Mouse (Mus musculus): Measurements from ENCODE around the gene 1110032F04Rik. TPM values are rescaled to one million over a fixed set of nuclear protein-coding genes. Genes with fewer than 3 reads are reported as not detected.
"Not testable (repeated sequence)": the region's sequence is repeated elsewhere in the genome, so short reads cannot be mapped to it uniquely, and the experiment has no call there.

The 1110032F04Rik gene
- 1 to 10 TPM; 6.6 to 8.6 TPM for total RNA-seq (2021)
- long read RNA-seq, experiment 1, transcript 1110032F04Rik-201 (1 exons, 2,578 nt): major isoform, 16 of 16 reads
- long read RNA-seq, experiment 1, partial matches to known transcripts: 0 of 16 reads
- long read RNA-seq, experiment 1, other reads (novel, unspliced or antisense): 0 of 16 reads
- long read RNA-seq, experiment 2, transcript 1110032F04Rik-201 (1 exons, 2,578 nt): major isoform, 19 of 19 reads
- long read RNA-seq, experiment 2, partial matches to known transcripts: 0 of 19 reads
- long read RNA-seq, experiment 2, other reads (novel, unspliced or antisense): 0 of 19 reads

DNA sequence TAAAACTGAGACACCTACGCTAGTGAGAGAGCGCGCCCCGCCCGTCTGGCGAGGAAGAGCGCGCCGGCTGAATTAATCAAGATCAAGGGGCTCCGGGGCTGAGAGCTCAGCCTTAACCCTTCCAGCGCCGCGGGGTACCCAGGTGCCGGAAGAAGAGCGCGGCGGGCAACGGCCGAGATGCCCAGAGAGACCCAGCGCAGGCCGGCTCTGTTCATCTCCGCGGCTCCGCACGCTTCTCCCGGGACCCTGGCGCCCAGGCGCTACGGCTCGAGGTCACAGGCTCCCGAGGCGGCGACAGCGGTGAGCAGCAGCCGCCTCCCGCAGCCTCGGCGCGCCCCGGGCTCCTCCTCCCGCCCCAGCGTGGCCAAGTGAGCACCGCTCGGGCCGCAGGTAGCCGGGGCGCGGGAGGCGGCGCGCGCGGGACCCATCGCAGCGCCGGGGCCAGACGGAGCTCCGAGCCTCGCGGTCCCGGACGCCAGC lies at the start of gene 1110032F04Rik:
Gene 1110032F04Rik (plus strand): TSS at position 376 of the 480 bp plus-strand sequence.
- DNase-seq (ENCODE audit: low spot score in 2 of 2): peak; percentile 34 to 47

DNA sequence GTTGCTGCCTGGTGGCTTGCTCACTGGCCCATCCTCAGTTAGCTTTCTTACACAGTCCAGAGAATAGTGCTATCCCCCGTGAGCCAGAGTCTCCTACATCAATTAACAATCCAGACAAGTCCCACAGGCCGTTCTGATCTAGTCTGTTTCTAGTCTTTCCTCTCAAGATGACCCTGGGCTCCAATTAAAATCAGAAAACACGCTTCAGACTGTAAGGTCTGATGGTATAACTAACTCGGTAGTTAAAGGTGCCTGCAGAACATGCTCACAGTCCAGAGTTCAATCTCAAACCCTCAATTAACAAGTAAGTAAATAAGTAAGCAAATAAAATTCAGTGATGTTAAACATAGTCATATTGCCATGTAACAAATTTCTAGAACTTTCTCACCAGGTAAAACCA lies 48.0 kb upstream of the 1110032F04Rik start:
- no peak for DNase-seq (ENCODE audit: low spot score in 2 of 2)

DNA sequence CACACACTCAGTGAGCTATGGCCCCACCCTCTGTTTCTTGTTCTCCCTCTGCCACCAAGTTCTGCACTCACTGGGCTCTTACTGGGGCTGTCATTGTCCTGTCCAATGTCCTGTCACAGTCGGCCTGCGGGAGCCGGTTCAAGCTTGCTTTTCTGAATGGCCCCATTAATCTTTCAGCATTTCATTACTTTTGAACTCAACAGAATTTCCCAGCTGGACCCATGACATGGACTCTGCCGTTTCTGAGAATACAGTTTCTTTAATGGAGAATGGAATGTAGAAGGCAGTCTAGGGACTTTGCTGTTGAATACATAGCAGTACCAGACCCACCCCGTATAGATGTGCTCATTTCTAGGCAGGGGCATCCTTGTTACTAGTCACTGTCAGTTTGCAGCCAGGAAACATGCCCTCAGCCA lies 47.5 kb upstream of the 1110032F04Rik start:
- no peak for DNase-seq (ENCODE audit: low spot score in 2 of 2)

DNA sequence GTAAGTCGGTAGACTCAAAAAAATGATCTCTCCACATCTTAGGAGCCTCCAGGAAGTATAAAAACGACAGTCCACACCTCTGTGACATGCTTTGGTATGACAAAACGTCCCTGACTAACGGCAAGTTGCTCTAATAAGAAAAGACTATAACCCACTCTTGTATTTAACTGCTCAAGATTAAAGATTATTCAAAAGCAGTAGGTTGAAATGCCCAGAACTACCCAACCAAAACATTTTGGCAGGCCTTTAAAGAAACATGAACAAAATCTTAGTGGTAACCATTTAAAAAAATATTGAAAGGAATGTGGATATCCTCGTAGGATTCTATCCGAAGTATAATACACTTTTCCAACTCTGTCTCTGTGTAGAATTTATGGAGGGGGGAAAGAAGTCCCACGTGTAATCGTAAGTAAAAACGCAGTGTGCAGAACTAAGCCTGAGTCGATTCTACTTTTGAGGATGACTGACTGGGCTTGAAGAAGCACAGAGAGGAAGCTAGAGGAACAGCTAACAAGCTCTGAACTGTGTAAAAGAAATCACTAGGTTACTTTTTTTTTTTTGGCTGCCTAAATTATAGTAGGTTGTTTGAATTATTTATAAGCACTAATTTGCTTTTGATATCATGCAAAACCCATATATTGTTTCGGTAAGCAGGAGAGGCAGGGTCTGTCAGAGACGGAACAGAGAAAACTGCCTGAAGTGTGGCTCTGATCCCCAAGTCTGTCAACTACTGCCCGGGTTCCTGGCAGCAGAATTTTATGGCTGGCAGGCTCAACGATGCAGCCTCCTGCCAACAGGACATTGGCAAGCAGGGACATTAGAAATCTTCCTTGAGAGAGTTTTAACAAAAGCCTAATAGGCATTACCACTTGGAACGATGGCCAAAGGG lies 45.3 kb upstream of the 1110032F04Rik start:
- DNase-seq (ENCODE audit: low spot score in 2 of 2): peak; percentile 51 to 76

DNA sequence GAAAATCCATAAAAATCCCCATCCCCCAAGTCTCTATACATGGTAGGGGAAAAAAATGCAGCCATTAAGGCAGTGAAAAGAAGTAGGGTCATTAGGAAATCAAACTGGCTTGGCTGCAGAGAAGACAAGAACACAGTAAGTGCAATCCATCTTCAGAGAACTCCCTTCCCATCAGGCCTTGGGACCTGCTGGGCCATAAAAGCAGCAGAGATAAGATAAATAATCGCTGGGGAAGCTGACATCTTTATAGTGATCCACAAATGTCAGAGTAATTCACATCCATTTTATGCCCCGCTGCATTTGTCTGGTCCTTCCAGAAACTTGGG lies 44.7 kb upstream of the 1110032F04Rik start:
- DNase-seq (ENCODE audit: low spot score in 2 of 2): no peak

DNA sequence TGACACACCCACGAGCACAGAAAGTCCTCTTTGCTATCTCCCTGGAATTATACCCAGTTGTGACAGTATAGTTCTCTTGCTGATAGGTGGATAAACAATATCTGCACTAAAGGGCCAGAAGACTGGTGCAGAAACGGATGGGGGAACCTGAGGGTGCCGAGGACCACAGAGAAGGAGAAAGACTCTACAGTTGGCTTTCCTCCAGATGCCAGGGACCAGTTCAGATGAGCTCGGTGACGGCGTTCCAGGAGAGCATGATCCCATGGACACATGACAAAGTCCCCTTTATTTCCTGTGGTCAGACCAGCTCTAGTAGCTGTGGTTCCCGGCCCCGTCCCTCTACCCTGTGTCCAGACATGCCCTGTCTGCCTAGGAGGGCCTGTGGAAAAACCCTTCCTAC lies 44.2 kb upstream of the 1110032F04Rik start:
- DNase-seq (ENCODE audit: low spot score in 2 of 2): no peak

DNA sequence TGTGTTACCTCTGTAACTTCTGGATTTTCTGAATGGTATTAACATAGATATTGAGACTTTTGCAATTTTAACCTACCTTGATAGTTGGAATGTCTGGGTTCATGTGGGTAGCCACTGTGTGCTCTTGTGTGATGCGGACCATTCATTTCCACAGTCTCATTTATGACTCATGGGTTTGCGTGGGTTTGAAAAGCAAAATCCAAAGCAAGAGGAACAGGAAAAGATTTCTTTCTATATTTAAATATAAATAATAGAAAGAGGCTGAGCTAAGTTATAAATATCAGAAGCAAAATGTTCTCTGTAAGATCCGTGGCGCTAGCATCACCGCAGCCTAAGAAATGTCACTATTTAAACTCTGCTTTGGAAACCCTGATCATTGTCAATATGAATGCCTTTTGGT lies 41.7 kb upstream of the 1110032F04Rik start:
- DNase-seq (ENCODE audit: low spot score in 2 of 2): no peak

DNA sequence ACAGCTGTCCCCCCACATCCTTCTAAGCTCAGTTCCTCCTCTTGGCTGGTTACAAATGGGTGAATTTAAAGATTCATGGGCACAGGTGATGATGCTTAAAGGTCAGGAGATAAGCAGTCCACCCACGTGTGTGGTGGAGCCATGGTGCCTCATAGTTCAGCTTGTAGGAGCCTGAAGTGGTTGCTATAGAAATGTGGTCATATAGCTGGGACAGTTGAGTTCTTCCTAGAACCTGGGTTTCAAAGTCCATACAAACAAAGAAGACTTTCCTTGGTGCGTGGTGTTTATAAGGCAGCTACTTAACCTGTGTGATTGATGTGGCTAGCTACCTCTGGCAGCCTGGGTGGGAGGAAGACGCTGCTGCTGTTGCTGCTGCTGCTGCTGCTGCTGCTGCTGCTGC lies 39.4 kb upstream of the 1110032F04Rik start:
- DNase-seq (ENCODE audit: low spot score in 2 of 2): no peak

DNA sequence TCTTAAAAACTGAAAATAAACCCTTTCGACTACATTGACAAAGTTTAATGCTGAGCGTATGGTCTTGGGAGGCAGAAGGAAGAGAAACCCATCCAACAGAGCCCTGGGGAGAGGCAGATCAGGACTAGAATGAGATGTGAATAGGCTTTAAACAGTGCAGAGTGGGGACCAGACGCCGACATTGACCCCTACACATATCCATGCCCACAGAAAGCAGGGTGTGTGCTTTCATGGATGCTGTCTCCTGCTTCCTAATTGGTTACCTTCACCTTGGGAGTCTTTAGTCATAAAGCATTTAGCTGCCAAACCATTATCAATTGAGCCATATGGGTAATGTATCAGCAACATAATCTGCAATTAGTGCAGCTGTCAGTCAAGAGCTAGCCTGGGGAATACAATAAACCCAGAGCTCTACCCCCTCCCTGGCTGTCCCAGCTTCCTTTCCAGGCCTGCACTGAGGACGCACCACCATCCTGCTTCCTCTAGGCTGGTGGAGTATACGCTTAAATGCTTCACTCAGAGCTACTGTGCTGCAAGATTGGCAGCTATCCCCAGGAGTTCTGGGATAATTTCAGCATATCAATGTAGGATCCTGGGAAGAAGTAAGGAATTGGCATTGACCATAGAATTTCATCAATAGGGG lies 32.4 kb upstream of the 1110032F04Rik start:
- DNase-seq (ENCODE audit: low spot score in 2 of 2): no peak

DNA sequence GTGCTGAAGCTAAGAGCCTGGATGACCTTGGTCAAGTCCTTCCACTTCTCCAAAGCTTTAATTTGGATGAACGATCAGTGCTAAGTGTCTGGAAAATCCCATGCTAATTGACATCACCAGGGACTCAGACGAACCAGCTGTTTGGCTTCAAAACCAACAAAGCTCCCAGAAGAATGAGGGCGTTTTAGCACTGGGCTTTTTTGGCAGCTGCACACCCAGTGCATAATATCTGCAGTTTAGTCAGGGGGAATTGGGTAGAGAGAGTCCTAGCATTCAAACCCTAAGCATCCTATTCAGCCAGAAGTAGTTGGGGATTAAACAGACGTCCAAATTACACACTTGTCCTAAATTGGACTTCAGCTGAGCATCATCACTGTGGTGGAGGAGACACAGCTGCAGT lies 29.2 kb upstream of the 1110032F04Rik start:
- DNase-seq (ENCODE audit: low spot score in 2 of 2): no peak

DNA sequence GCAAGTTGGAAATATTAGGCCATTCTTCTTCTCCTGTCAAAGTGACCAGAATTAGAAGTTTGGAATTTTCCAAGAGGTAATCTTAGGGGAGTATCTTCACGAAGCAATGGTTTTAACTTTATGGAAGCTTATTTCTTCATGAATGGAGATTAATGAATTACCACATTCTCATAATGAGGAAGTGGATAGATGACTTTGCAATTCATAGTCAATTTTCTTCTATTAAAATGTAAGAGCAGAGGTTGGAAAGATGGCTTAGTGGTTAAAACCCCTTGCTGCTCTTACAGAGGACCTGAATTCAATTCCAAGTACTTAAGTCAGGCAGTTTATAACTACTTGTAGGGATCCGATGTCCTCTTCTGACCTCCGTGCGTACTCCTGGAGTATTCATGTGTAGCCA lies 25.4 kb upstream of the 1110032F04Rik start:
- DNase-seq (ENCODE audit: low spot score in 2 of 2): no peak

DNA sequence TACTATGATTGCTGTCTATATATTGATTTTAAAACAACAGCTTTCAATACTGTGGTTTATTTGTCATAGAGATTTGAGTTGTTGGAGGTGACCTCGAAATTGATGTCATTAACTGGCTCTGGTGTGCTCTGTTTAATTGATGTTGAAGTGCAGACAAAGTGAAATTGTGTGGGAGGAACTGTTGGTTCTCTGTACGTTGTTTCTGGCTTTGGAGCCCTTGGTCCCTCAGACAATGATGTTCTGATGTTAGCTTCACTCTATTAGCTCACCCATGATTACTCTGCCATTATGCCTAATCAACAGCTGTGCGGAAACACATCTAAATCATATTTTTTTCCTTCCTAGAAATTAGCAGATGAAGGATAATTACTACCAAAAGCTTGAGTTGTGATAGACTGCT lies 21.1 kb upstream of the 1110032F04Rik start:
- DNase-seq (ENCODE audit: low spot score in 2 of 2): no peak

DNA sequence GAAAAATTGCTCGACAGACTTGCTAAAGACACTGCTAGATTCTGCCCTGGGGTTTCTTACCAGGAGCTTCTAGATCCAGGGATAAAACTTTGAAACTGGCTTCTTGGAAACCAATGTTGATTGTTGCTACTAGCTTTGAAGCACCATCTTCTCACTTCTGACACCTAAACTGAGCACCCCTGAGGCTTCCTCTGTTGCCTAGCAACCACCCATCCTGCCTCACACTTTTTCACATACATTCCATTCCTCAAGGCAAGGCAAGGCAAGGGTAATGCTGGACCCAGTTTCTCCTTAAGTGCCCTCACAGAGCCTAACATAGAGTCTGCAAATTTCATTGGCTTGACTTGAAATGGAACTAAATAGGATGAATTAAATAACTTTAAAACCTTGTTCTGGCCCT lies 17.0 kb upstream of the 1110032F04Rik start:
- no peak for DNase-seq (ENCODE audit: low spot score in 2 of 2)

DNA sequence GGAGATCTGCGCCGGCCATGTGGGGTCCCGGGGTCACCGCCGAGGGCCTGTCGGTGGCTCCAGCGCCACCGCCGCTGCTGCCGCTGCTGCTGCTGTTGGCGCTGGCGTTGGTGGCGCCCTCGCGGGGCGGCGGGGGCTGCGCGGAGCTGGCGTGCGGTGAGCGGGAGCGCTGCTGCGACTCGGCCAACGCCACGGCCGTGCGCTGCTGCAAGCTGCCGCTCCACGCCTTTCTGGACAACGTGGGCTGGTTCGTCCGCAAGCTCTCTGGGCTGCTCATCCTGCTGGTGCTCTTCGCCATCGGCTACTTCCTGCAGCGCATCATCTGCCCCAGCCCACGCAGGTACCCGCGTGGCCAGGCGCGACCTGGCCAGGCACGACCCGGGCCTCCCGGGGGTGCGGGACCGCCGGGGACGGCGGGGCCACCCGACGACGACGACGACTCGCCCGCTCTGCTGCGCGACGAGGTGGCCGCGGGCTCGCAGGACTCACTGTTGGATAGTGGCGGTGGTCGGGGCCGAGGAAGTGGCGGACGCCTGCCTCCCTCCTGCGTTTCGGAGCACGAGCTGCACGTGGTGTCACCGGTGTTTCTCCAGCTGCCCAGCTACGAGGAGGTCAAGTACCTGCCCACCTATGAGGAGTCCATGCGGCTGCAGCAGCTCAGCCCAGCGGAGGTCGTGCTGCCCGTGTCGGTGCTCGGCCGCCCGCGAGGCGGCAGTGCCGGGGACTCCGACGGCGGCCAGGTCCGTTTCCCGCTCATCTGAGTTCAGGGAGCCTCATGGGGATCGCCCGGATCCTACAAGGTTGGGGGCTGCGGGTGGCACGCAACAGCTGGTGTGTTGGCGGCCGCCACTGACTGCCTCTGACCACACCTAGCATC lies 543 bp downstream of the 1110032F04Rik start:
- peak; percentile 24 to 31 for DNase-seq (ENCODE audit: low spot score in 2 of 2)

DNA sequence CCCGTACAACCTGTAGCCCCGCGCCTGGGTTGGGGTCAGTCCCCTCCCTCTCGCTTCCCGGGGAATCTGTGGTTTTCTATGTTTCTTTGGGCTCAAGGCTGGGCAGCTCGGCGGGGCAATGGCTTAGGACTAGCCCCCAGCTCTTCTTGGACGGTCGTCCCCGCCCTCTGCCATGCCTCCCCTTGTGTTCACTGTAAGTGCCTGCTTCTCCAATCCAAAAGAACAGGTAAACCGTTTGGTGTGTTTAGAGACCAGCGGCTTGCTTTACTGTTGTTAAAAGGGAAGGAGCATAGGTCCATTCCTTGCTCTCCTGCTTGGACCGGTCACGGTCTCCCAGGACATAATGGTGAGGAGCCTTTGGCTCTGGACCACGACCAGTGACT lies 1.2 kb downstream of the 1110032F04Rik start:
- peak in 1 of 2 experiments; percentile 4 for DNase-seq (ENCODE audit: low spot score in 2 of 2)

DNA sequence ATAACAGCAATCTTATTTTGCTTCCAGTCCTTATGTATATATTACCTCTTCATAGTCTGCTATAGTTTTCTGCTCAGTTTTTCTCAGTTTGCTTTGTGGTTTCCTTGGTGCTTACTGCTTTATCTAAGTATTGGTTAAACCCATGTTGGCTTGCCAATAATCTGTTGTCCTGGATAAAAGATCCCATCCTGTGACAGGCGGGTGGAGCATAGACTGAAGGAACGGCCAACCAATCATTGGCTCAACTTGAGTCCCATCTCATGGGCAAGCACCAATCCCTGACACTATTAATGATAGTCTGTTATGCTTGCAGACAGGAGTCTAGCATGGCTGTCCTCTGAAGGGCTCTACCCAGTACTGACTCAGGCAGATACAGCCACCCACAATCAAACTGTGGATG lies 4.7 kb downstream of the 1110032F04Rik start:
- no peak for DNase-seq (ENCODE audit: low spot score in 2 of 2)

DNA sequence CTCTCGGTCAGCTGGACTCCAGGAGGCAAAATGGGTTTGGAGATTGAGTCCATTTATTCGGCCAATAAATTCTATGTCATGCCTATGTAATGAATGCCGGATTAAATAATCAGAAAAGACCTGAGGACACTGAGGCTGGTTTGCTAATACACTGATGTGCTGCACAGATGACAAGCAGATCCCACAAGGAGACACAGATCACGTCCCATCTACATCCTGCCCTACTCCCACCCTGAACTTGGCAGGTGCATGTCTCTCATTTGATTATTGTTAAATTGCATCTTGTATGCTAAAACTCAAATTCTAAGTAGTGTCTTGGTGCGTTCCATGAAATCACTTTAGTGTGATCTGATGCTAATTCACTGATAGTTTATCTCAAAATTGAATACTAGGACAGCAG lies 17.5 kb downstream of the 1110032F04Rik start:
- DNase-seq (ENCODE audit: low spot score in 2 of 2): no peak

DNA sequence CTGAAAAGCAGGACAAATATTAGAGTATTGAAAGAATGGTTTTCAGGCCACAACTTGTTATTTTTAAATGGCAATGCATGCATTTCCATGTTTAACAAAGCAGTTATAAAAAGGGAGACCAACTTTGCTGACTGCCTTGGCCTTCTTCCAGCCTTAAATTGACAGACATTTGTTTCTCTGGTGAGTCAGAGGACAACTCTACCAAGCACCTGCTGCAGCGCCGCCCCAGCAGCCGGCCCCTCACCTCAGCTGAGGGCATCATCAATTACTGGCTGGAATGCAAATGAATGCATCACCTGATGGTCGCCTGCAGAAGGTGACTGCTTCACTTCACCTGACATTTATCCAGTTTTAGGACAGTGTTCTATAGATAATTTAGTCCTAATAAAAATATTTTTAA lies 26.0 kb downstream of the 1110032F04Rik start:
- peak; percentile 4 to 29 for DNase-seq (ENCODE audit: low spot score in 2 of 2)

DNA sequence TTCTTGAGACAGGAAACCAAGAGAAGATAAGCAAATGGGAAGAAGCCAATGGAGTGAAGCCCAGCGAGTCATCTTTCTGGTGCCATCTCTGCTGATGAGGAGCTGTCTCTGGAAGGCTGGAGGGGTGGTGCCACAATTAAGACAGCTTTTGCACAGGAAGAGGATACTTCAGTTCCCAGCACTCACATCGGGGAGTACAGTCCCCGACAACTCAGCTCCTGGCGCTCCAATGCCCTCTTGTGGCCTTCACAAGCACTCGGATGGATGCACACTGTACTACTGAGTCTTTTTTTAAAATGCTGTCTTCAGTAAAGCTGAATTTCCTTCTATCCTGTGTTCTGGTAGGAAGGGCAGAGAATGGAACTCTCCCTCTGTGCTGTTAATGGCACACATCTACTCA lies 27.8 kb downstream of the 1110032F04Rik start:
- DNase-seq (ENCODE audit: low spot score in 2 of 2): no peak

DNA sequence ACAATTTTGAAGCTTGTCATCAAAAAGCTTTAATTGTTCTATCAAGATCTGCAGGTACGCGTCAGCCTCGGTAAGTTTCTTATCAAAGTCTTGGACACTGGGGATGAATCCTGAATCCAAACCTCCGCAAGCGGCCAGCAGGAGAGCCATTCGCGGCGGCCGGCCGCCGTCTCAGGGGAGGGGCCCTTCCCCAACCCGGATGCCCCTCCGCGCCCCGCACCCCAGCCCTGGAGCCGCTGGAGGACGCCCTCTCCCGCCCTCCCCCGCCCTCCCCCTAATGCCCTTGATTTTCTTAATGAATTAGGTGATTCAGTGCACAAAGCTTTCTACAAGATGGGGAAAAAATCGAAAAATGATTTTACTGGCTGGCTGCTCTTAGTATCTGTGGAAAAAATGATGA lies 33.2 kb downstream of the 1110032F04Rik start:
- not testable (repeated sequence) for DNase-seq (ENCODE audit: low spot score in 2 of 2)
